Mouse (Mus musculus): ENCODE data around the gene Gpr19. TPM values are rescaled to one million over a fixed set of nuclear protein-coding genes. Genes with fewer than 3 reads are reported as not detected.

The Gpr19 gene
- polyA plus RNA-seq, 1 experiment from 2014 or later = 6.4 TPM

Other genes with a start within 250 kb of the Gpr19 start
- gene Dusp16, start 106.0 kb downstream of the Gpr19 start, polyA plus RNA-seq (2015; fragmentation: Nextera tagmentation; extraction: Ambion mirVana) = 5.7 and 6.1 TPM in 2 replicates
- gene Crebl2, start 68.4 kb downstream of the Gpr19 start, polyA plus RNA-seq (2015; fragmentation: Nextera tagmentation; extraction: Ambion mirVana) = 3.1 and 3.3 TPM in 2 replicates
- 11.7 and 17.4 TPM in 2 replicates for gene Cdkn1b, start 21.8 kb upstream of the Gpr19 start, polyA plus RNA-seq (2015; fragmentation: Nextera tagmentation; extraction: Ambion mirVana)
- 2.0 and 2.3 TPM in 2 replicates for gene Apold1, start 83.1 kb upstream of the Gpr19 start, polyA plus RNA-seq (2015; fragmentation: Nextera tagmentation; extraction: Ambion mirVana)
- 47.9 and 51.1 TPM in 2 replicates for gene Ddx47, start 113.0 kb upstream of the Gpr19 start, polyA plus RNA-seq (2015; fragmentation: Nextera tagmentation; extraction: Ambion mirVana)
- 0.18 and 0.19 TPM in 2 replicates for gene Gprc5a, start 167.1 kb upstream of the Gpr19 start, polyA plus RNA-seq (2015; fragmentation: Nextera tagmentation; extraction: Ambion mirVana)
- 0.08 and 0.11 TPM in 2 replicates for gene Gprc5d, start 219.7 kb upstream of the Gpr19 start, polyA plus RNA-seq (2015; fragmentation: Nextera tagmentation; extraction: Ambion mirVana)

Data from liver, embryonic 16.5 days (tissue).